Mouse (Mus musculus) MEL (cell line): ENCODE data around the gene Gtpbp1. TPM values are rescaled to one million over a fixed set of nuclear protein-coding genes. Genes with fewer than 3 reads are reported as not detected.
A peak's percentile ranks its signal among the peaks of the same experiment; 100 is the strongest.

Experiments
- DNase-seq: peaks from one replicate; pipeline ENCODE4 v3.0.0; 2011; ENCODE audit warnings: low read depth, low spot score
- H3K27ac ChIP-seq: 2 replicates; pipeline ENCODE4 v1.5.1; 2012; ENCODE audit warnings: low read depth, mild to moderate bottlenecking, control low read depth, low read length, moderate library complexity; ENCODE audit not compliant: control insufficient read depth
- H3K27me3 ChIP-seq, 2 experiments: fragments of 150-350 bp in 1 of 2; sonication (generic) in 1 of 2; 2 replicates each; pipeline ENCODE4 v1.6.1; 2012; ENCODE audit warnings: low read length in 2 of 2, mild to moderate bottlenecking in 2 of 2, improper control_type of control experiment in 1 of 2, moderate library complexity in 1 of 2; ENCODE audit not compliant: insufficient read depth in 2 of 2, control insufficient read depth in 1 of 2
- H3K36me3 ChIP-seq, 2 experiments: 2 replicates each; pipeline ENCODE4 v1.6.1; 2012 to 2014; ENCODE audit warnings: low read length in 2 of 2, improper control_type of control experiment in 1 of 2, inconsistent platforms in 1 of 2, mild to moderate bottlenecking in 1 of 2; ENCODE audit not compliant: insufficient read depth in 2 of 2, control insufficient read depth in 1 of 2
- H3K4me1 ChIP-seq, 2 experiments: fragments of 150-350 bp in 1 of 2; sonication (generic) in 1 of 2; 2 replicates each; pipeline ENCODE4 v1.6.1; 2012; ENCODE audit warnings: low read length in 2 of 2, improper control_type of control experiment in 1 of 2, mild to moderate bottlenecking in 1 of 2; ENCODE audit not compliant: insufficient read depth in 2 of 2, control insufficient read depth in 1 of 2
- H3K4me3 ChIP-seq, 2 experiments: fragments of 150-350 bp in 1 of 2; sonication (generic) in 1 of 2; 2 replicates each; pipeline ENCODE4 v1.5.1; 2012; ENCODE audit warnings: low read depth in 2 of 2, low read length in 2 of 2, mild to moderate bottlenecking in 2 of 2, moderate library complexity in 2 of 2, control low read depth in 1 of 2, improper control_type of control experiment in 1 of 2; ENCODE audit not compliant: control insufficient read depth in 1 of 2, insufficient read depth in 1 of 2
- H3K79me2 ChIP-seq: 2 replicates; pipeline ENCODE4 v1.6.1; 2012; ENCODE audit warnings: mild to moderate bottlenecking, low read length, moderate library complexity; ENCODE audit not compliant: control insufficient read depth, poor library complexity, insufficient read depth
- H3K9ac ChIP-seq: 2 replicates; pipeline ENCODE4 v1.6.1; 2012; ENCODE audit warnings: low read depth, mild to moderate bottlenecking, control low read depth, low read length, moderate library complexity; ENCODE audit not compliant: control insufficient read depth, poor library complexity, severe bottlenecking
- H3K9me3 ChIP-seq: fragments of 150-350 bp; sonication (generic); replicated peaks from 2 replicates; pipeline ENCODE4 v1.6.1; 2012; ENCODE audit warnings: mild to moderate bottlenecking, low read length, improper control_type of control experiment, moderate library complexity; ENCODE audit not compliant: insufficient read depth
- ELF1 ChIP-seq: IDR thresholded peaks from 2 replicates; pipeline ENCODE4 v1.6.1; 2014; ENCODE audit warnings: low read depth, mild to moderate bottlenecking, inconsistent platforms, low read length, improper control_type of control experiment, moderate library complexity
- GABPA ChIP-seq: IDR thresholded peaks from 2 replicates; pipeline ENCODE4 v1.6.1; 2012; ENCODE audit warnings: low read depth, mild to moderate bottlenecking, inconsistent platforms, low read length, improper control_type of control experiment, moderate library complexity
- GATA1 ChIP-seq: IDR thresholded peaks from 2 replicates; pipeline ENCODE4 v1.6.1; 2011; ENCODE audit warnings: low read depth, low read length, improper control_type of control experiment
- HCFC1 ChIP-seq: IDR thresholded peaks from 2 replicates; pipeline ENCODE4 v1.6.1; 2012; ENCODE audit warnings: low read depth, mild to moderate bottlenecking, inconsistent platforms, low read length, improper control_type of control experiment, moderate library complexity
- JUND ChIP-seq: IDR thresholded peaks from 2 replicates; pipeline ENCODE4 v1.6.1; 2011; ENCODE audit warnings: low read depth, mild to moderate bottlenecking, improper control_type of control experiment, low read length
- MYC ChIP-seq: IDR thresholded peaks from 2 replicates; pipeline ENCODE4 v1.6.1; 2011; ENCODE audit warnings: low read depth, mild to moderate bottlenecking, low read length, improper control_type of control experiment, moderate library complexity
- NELFE ChIP-seq: IDR thresholded peaks from 2 replicates; pipeline ENCODE4 v1.6.1; 2011; ENCODE audit warnings: low read depth, low read length, improper control_type of control experiment
- NRF1 ChIP-seq: IDR thresholded peaks from 2 replicates; pipeline ENCODE4 v1.6.1; 2014; ENCODE audit warnings: low read depth, mild to moderate bottlenecking, inconsistent platforms, low read length, improper control_type of control experiment, moderate library complexity; ENCODE audit not compliant: poor library complexity, insufficient read depth, severe bottlenecking
- POLR2AphosphoS5 ChIP-seq: IDR thresholded peaks from 2 replicates; pipeline ENCODE4 v1.6.1; 2012; ENCODE audit warnings: low read depth, borderline replicate concordance, mild to moderate bottlenecking, inconsistent platforms, low read length, moderate library complexity, mixed read lengths
- RCOR1 ChIP-seq: IDR thresholded peaks from 2 replicates; pipeline ENCODE4 v1.6.1; 2012; ENCODE audit warnings: low read depth, mild to moderate bottlenecking, inconsistent platforms, low read length, improper control_type of control experiment
- TAL1 ChIP-seq: IDR thresholded peaks from 2 replicates; pipeline ENCODE4 v1.6.1; 2012; ENCODE audit warnings: mild to moderate bottlenecking, inconsistent platforms, low read length, moderate library complexity, mixed read lengths
- TBP ChIP-seq: IDR thresholded peaks from 2 replicates; pipeline ENCODE4 v1.8.0; 2011; ENCODE audit warnings: low read depth, low read length, improper control_type of control experiment
- UBTF ChIP-seq: IDR thresholded peaks from 2 replicates; pipeline ENCODE4 v1.6.1; 2012; ENCODE audit warnings: low read depth, mild to moderate bottlenecking, inconsistent platforms, low read length, improper control_type of control experiment, moderate library complexity, borderline replicate concordance; ENCODE audit not compliant: insufficient read depth
- ZKSCAN1 ChIP-seq: IDR thresholded peaks from 2 replicates; pipeline ENCODE4 v1.6.1; 2012; ENCODE audit warnings: low read depth, mild to moderate bottlenecking, inconsistent platforms, low read length, improper control_type of control experiment, moderate library complexity
- ZNF384 ChIP-seq: IDR thresholded peaks from 2 replicates; pipeline ENCODE4 v1.6.1; 2012; ENCODE audit warnings: low read depth, mild to moderate bottlenecking, inconsistent platforms, low read length, improper control_type of control experiment
- polyA plus RNA-seq, 2 experiments: library from polyadenylated mRNA; stranded (reverse) in 1 of 2; unstranded in 1 of 2; fragments of >175 nt in 1 of 2; fragments of >200 nt in 1 of 2; gene quantifications; 2 replicates each; pipeline versions ENCODE4 v1.2.1 to v1.2.4; 2012; ENCODE audit warnings: low replicate concordance in 2 of 2, low read depth in 1 of 2; ENCODE audit not compliant: insufficient read length in 2 of 2, insufficient read depth in 1 of 2, missing spikeins in 1 of 2
- total RNA-seq: library from RNA; depleted of rRNA; stranded (reverse); fragments of 300-350 nt; gene quantifications from 2 replicates; pipeline ENCODE4 v1.2.3, GENCODE M21; 2012

Gene Gtpbp1
- total and polyA plus RNA-seq, 3 experiments: 50.3 to 92.2 TPM; not detected in 1

GRCm38 (mm10) chr15:79641135-79641817 is 49.4 kb upstream of the Gtpbp1 start:
- no peaks in the 10 kb centered on the region; a peak in 1 of 4 replicates for H3K27me3 ChIP-seq
- no peak for DNase-seq
- TF ChIP-seq ZNF384 (no peak), HCFC1 (no peak), RCOR1 (no peak), TAL1 (no peak), MYC (no peak), GATA1 (no peak), UBTF (no peak), NRF1 (no peak), ZKSCAN1 (no peak), GABPA (no peak), POLR2AphosphoS5 (no peak), JUND (no peak), ELF1 (no peak), NELFE (no peak)
- H3K36me3 ChIP-seq: no peaks in the 10 kb centered on the region
- H3K9ac ChIP-seq: no peak overlapping the region
- no peak overlapping the region for H3K27ac ChIP-seq
- peaks cover 0 to 2% of the 10 kb centered on the region in 2 experiments; a peak in 1 of 4 replicates for H3K4me1 ChIP-seq
- no peaks in the 10 kb centered on the region for H3K79me2 ChIP-seq
- H3K4me3 ChIP-seq: no peak overlapping the region
- no peaks in the 10 kb centered on the region for H3K9me3 ChIP-seq

GRCm38 (mm10) chr15:79645483-79645882 is 45.2 kb upstream of the Gtpbp1 start:
- Histone ChIP-seq H3K27ac (no peak overlapping the region), H3K9ac (no peak overlapping the region), H3K36me3 (no peaks in the 10 kb centered on the region), H3K9me3 (no peaks in the 10 kb centered on the region), H3K4me3 (no peak overlapping the region), H3K79me2 (no peaks in the 10 kb centered on the region), H3K4me1 (peaks cover 0 to 2% of the 10 kb centered on the region in 2 experiments; a peak in 1 of 4 replicates), H3K27me3 (no peaks in the 10 kb centered on the region)
- TF ChIP-seq TBP (0 out of 2 replicates have a peak, but pooled peaks have one; percentile 12), GABPA (no peak), GATA1 (peak; percentile 57)
- DNase-seq: peak; percentile 58
